Mouse (Mus musculus) limb, embryonic 15.5 days (tissue): Measurements from ENCODE around the gene Klc1. TPM values are rescaled to one million over a fixed set of nuclear protein-coding genes. Genes with fewer than 3 reads are reported as not detected.

Experiments
- ATAC-seq: fragments of 200-750 bp; cut with Nextera tagmentation; 2 replicates; pipeline ENCODE4 v1.8.0; 2017; ENCODE audit warnings: low read depth, moderate TSS enrichment; ENCODE audit not compliant: insufficient number of reproducible peaks, low FRiP score, low TSS enrichment
- H3K27ac ChIP-seq: fragments of 300-500 bp; sonication (generic); 2 replicates; pipeline ENCODE4 v1.5.1; 2015; ENCODE audit warnings: moderate library complexity, mild to moderate bottlenecking, inconsistent platforms
- H3K27me3 ChIP-seq: fragments of 300-500 bp; sonication (generic); 2 replicates; pipeline ENCODE4 v1.6.1; 2015; ENCODE audit warnings: inconsistent platforms
- H3K36me3 ChIP-seq: fragments of 300-500 bp; sonication (generic); 2 replicates; pipeline ENCODE4 v1.6.1; 2015; ENCODE audit warnings: inconsistent platforms
- H3K4me1 ChIP-seq: fragments of 300-500 bp; sonication (generic); 2 replicates; pipeline ENCODE4 v1.6.1; 2015; ENCODE audit warnings: inconsistent platforms
- H3K4me2 ChIP-seq: fragments of 300-500 bp; sonication (generic); 2 replicates; pipeline ENCODE4 v1.6.1; 2015; ENCODE audit warnings: mild to moderate bottlenecking, inconsistent platforms
- H3K4me3 ChIP-seq: fragments of 300-500 bp; sonication (generic); 2 replicates; pipeline ENCODE4 v1.5.1; 2015; ENCODE audit warnings: mild to moderate bottlenecking, inconsistent platforms
- H3K9ac ChIP-seq: fragments of 300-500 bp; sonication (generic); 2 replicates; pipeline ENCODE4 v1.6.1; 2015; ENCODE audit warnings: inconsistent platforms
- H3K9me3 ChIP-seq: fragments of 300-500 bp; sonication (generic); 2 replicates; pipeline ENCODE4 v1.6.1; 2016; ENCODE audit warnings: inconsistent platforms
- WGBS: fragments of 180-500 bp; shearing (Covaris S2); methylation state at CpG from one replicate; pipeline ENCODE4 v1.1.7; 2015; 5-methylcytosine and 5-hydroxymethylcytosine counted together
- polyA plus RNA-seq: library from polyadenylated mRNA; unstranded; fragments of >200 nt; fragmentation: Nextera tagmentation; extraction: Ambion mirVana; gene quantifications from 2 replicates; pipeline ENCODE4 v1.2.1, GENCODE M21; 2015

The Klc1 gene
- polyA plus RNA-seq, 1 experiment from 2014 or later = 107 TPM

- Histone ChIP-seq H3K36me3 (peaks cover 10% of the 10 kb centered on the region), H3K4me1 (peaks cover 36% of the 10 kb centered on the region), H3K9me3 (no peaks in the 10 kb centered on the region), H3K9ac (0 out of 2 replicates have a peak overlapping the region, but pooled peaks have one; percentile 2), H3K27ac (peak overlapping the region; percentile 90; the same call in 1 of the 2 replicates), H3K4me3 (peak overlapping the region; percentile 91), H3K27me3 (no peaks in the 10 kb centered on the region), H3K4me2 (peak overlapping the region; percentile 94)
- ATAC-seq = no peak
- WGBS = 53% methylated on average over 7 of the region's 7 CpGs
These were observed 1.8 kb downstream of the Klc1 start for GRCm38 (mm10) chr12:111760306-111760908.

- Histone ChIP-seq H3K4me1 (peaks cover 47% of the 10 kb centered on the region), H3K9ac (no peak overlapping the region), H3K4me2 (no peak overlapping the region), H3K36me3 (peaks cover 10% of the 10 kb centered on the region), H3K4me3 (no peak overlapping the region), H3K9me3 (no peaks in the 10 kb centered on the region), H3K27ac (peak overlapping the region; percentile 4; the same call in 1 of the 2 replicates), H3K27me3 (no peaks in the 10 kb centered on the region)
- no peak for ATAC-seq
- 85% methylated on average over 13 of the region's 13 CpGs for WGBS
These were observed 4.1 kb downstream of the Klc1 start for GRCm38 (mm10) chr12:111762620-111763280.

- no peak overlapping the region for H3K4me3 ChIP-seq
- H3K36me3 ChIP-seq = peaks cover 10% of the 10 kb centered on the region
- ATAC-seq = no peak
- peaks cover 32% of the 10 kb centered on the region for H3K4me1 ChIP-seq
- 70% methylated on average over 16 of the region's 16 CpGs for WGBS
- no peaks in the 10 kb centered on the region for H3K27me3 ChIP-seq
- H3K9me3 ChIP-seq = no peaks in the 10 kb centered on the region
- no peak overlapping the region for H3K27ac ChIP-seq
- H3K4me2 ChIP-seq = no peak overlapping the region
- no peak overlapping the region for H3K9ac ChIP-seq
These were observed 7.9 kb downstream of the Klc1 start for GRCm38 (mm10) chr12:111766313-111767236.

DNA sequence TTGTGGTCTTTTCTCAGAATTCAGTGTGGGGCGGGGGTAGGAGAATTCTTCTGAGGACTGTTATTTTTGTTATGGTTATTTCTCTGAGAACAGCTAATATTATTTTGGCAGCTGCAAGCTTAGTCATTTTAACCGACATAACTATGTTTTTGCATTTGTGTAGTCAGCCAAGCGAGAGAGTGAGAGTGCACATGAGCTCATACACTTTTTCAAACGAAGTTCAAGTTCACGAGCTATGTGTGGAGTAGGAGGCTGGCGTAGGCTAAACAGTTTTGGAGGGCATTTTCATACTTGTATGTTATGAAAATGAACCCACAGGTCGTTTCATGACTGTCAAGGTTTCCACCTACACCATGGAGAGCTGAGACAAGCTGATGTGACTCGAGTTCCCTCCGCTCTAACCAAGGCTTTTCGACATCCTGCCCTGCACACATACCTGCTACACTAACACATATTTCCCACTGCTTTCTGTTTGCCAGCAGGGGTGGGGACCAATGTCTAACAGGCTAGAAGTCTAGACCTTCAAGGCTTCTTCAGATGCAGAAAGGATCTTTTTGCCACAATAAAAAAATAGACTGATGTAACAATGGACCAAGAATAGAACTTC is 9.8 kb downstream of the Klc1 start:
- WGBS = 79% methylated on average over 10 of the region's 10 CpGs
- no peak for ATAC-seq

DNA sequence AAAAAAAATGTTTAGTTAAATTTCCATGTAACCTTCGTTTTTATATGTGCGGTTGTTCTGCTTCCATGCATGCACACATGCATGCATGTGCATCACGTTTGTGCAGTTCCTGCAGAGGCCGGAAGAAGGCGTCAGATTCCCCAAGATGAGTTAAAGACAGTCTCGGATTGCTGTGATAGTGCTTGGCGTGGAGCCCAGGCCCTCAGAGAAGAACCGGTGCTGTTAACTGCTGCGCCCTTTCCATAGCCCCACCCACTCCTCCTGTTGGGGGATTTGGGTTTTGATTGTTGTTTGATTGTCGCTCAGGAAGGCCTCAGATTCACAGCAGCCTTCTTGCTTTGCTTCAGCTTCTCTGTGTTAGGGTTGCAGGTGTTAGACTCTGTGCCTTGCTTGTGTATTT is 10.7 kb downstream of the Klc1 start:
- no peak overlapping the region for H3K4me3 ChIP-seq
- 31% methylated on average over 10 of the region's 10 CpGs for WGBS

More for the DNA sequence above, 9.8 kb downstream of the Klc1 start:
- H3K27me3 ChIP-seq = no peaks in the 10 kb centered on the region
- no peak overlapping the region for H3K4me3 ChIP-seq
- H3K36me3 ChIP-seq = peaks cover 17% of the 10 kb centered on the region
- H3K27ac ChIP-seq = peak overlapping the region; percentile 17; the same call in 1 of the 2 replicates
- H3K9me3 ChIP-seq = no peaks in the 10 kb centered on the region
- no peak overlapping the region for H3K9ac ChIP-seq
- no peak overlapping the region for H3K4me2 ChIP-seq
- peaks cover 24% of the 10 kb centered on the region for H3K4me1 ChIP-seq

GRCm38 (mm10) chr12:111769816-111770577 is 11.3 kb downstream of the Klc1 start:
- Histone ChIP-seq H3K36me3 (peaks cover 32% of the 10 kb centered on the region), H3K4me1 (peaks cover 24% of the 10 kb centered on the region), H3K27ac (peak overlapping the region; percentile 68), H3K4me2 (no peak overlapping the region), H3K4me3 (no peak overlapping the region), H3K9ac (no peak overlapping the region), H3K27me3 (no peaks in the 10 kb centered on the region), H3K9me3 (no peaks in the 10 kb centered on the region)
- 63% methylated on average over 8 of the region's 9 CpGs for WGBS
- no peak for ATAC-seq

More for the DNA sequence above, 10.7 kb downstream of the Klc1 start:
- H3K4me1 ChIP-seq = peaks cover 24% of the 10 kb centered on the region
- no peaks in the 10 kb centered on the region for H3K27me3 ChIP-seq
- no peak overlapping the region for H3K9ac ChIP-seq
- ATAC-seq = no peak
- H3K9me3 ChIP-seq = no peaks in the 10 kb centered on the region
- peak overlapping the region; percentile 68 for H3K27ac ChIP-seq
- no peak overlapping the region for H3K4me2 ChIP-seq
- H3K36me3 ChIP-seq = peaks cover 25% of the 10 kb centered on the region

DNA sequence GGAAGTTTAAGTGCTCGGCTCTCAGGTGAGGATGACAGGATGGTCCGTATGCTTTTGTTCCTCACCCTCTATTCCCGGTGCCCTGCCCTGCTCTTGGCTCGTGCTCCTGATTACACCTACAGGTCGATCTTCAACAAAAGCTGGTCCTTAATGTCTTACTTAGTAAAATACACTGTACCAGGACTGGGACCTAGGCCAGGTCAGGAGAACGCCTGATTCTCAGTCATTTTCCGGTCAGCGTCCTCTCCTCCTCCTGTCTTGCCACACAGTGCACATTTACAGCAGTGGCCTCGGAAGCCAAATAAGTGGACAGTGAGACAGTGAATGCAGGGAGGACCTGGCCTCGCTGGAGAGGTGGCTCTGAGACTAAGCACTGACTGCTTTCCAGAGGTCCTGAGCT is 12.0 kb downstream of the Klc1 start:
- Histone ChIP-seq H3K27me3 (no peaks in the 10 kb centered on the region), H3K9me3 (no peaks in the 10 kb centered on the region), H3K4me3 (no peak overlapping the region), H3K27ac (no peak overlapping the region), H3K9ac (no peak overlapping the region), H3K4me2 (no peak overlapping the region), H3K4me1 (peaks cover 22% of the 10 kb centered on the region), H3K36me3 (peaks cover 38% of the 10 kb centered on the region)
- 86% methylated on average over 10 of the region's 10 CpGs for WGBS
- ATAC-seq = no peak

GRCm38 (mm10) chr12:111774156-111774555 is 15.5 kb downstream of the Klc1 start:
- no peaks in the 10 kb centered on the region for H3K27me3 ChIP-seq
- H3K4me1 ChIP-seq = peaks cover 7% of the 10 kb centered on the region
- H3K27ac ChIP-seq = no peak overlapping the region
- WGBS = 90% methylated on average over 16 of the region's 16 CpGs
- ATAC-seq = no peak
- no peaks in the 10 kb centered on the region for H3K9me3 ChIP-seq
- no peak overlapping the region for H3K4me3 ChIP-seq
- no peak overlapping the region for H3K9ac ChIP-seq
- H3K4me2 ChIP-seq = no peak overlapping the region
- peaks cover 72% of the 10 kb centered on the region for H3K36me3 ChIP-seq

DNA sequence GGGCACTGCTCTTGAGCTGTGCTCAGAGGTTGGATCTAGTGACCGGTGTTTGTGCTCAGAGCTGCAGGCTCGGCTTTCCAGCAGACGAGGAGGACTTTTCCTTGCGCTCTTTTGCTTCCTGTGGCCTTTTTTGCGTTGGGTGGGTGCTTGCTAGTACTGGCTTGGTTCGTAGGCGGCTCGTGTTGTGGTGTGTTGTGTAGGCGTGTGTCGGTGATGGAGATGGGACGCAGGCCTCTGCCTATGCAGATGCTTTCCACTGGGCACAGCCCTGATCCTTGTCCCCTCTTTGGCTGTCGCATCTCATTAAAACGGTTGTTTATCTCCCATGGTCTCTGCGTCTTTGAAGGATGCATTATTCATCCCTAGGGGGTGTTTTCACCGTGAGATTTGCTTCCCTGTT is 16.2 kb downstream of the Klc1 start:
- Histone ChIP-seq H3K36me3 (peaks cover 79% of the 10 kb centered on the region), H3K4me1 (peaks cover under 1% of the 10 kb centered on the region; the same call in 1 of the 2 replicates), H3K27me3 (no peaks in the 10 kb centered on the region), H3K9ac (no peak overlapping the region), H3K27ac (no peak overlapping the region), H3K4me2 (no peak overlapping the region), H3K4me3 (no peak overlapping the region), H3K9me3 (no peaks in the 10 kb centered on the region)
- no peak for ATAC-seq
- WGBS = 85% methylated on average over 15 of the region's 15 CpGs

DNA sequence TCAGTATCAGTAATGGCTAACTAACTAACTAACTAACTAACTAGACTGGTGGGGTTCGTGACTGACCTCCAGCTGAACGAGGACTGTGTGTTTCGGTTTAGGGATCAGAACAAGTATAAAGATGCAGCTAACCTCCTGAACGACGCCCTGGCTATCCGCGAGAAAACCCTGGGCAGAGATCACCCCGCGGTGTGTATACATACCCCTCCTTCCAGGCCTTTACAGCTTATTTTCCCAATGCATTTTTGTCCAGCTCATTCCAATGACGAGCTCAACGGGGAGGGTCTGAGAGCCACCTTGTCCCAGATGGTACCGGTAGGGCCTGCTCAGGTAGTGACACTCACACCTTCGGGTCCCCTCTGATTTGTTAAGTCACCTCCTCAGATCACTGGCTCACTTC is 19.3 kb downstream of the Klc1 start:
- no peak overlapping the region for H3K4me3 ChIP-seq
- H3K4me2 ChIP-seq = no peak overlapping the region
- H3K27me3 ChIP-seq = no peaks in the 10 kb centered on the region
- H3K27ac ChIP-seq = no peak overlapping the region
- WGBS = 92% methylated on average over 13 of the region's 13 CpGs
- no peak for ATAC-seq
- no peak overlapping the region for H3K9ac ChIP-seq
- H3K36me3 ChIP-seq = peaks cover 98% of the 10 kb centered on the region
- no peaks in the 10 kb centered on the region for H3K4me1 ChIP-seq
- H3K9me3 ChIP-seq = no peaks in the 10 kb centered on the region

- Histone ChIP-seq H3K4me1 (no peaks in the 10 kb centered on the region), H3K36me3 (peaks cover 93% of the 10 kb centered on the region), H3K4me3 (no peak overlapping the region), H3K27me3 (no peaks in the 10 kb centered on the region), H3K9ac (no peak overlapping the region), H3K27ac (no peak overlapping the region), H3K9me3 (no peaks in the 10 kb centered on the region), H3K4me2 (no peak overlapping the region)
- no peak for ATAC-seq
- 100% methylated on average over 1 of the region's 1 CpGs for WGBS
These were observed 20.9 kb downstream of the Klc1 start for GRCm38 (mm10) chr12:111779544-111779943.
